Mouse (Mus musculus) 416B (cell line): Measurements from ENCODE around the gene Pdia4.
"Not testable (repeated sequence)": the region's sequence is repeated elsewhere in the genome, so short reads cannot be mapped to it uniquely, and the experiment has no call there.

Experiments
- DNase-seq: peaks from one replicate; pipeline ENCODE4 v3.0.0; 2011; ENCODE audit warnings: low read depth

Pdia4 gene

DNA sequence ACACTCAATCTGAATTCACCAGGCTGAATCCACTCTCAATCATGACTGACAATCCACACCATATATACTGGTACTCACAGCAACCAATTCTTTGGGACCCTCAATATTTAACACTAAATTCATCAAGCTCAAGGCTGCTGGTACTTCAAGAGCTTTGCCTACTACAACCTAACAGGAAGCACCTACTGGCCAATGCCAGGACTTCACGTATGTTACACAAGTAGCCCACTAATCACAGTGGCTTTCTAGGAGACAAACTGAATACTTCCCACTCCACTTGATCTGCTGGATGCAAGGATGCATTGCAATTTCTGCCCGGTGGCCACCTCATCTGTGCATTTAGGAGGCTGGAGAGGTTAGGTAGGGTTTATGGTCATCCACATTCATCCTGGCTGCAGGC lies 3.0 kb downstream of the Pdia4 start:
- peak; percentile 53 for DNase-seq

DNA sequence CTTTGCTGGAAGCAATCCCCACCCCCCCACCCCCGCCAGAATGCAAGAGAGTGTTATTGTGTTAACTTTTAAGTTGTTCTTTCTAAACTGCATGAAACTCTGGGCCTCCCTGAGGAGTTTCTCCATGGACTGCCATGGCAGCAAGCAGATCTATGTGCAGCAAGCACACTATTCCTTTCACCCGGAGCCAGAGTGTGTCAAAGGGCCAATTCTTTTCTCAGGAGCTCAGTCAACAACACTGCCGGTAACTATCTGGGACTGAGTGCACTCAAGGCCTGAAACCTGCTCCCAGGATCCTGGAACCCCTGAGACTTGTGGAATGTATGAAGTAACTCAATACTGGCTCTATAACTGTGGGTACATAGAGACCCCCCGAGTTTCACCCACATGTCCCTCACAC lies 4.2 kb downstream of the Pdia4 start:
- DNase-seq: no peak

DNA sequence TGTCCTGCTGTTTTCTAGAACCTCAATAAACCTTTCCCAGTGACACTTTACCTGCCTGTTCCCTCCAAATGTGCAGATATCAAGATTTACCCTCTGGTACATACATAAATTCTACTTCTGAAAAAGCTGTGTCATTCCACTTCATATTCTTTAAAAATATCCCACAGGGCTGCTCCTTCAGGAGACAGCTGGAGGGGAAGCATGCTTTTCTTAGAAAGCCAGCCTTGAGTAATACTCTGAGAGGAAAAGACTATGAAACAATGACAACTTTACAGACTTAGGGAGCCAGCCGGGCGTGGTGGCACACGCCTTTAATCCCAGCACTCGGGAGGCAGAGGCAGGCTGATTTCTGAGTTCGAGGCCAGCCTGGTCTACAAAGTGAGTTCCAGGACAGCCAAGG lies 4.7 kb downstream of the Pdia4 start:
- DNase-seq: no peak

DNA sequence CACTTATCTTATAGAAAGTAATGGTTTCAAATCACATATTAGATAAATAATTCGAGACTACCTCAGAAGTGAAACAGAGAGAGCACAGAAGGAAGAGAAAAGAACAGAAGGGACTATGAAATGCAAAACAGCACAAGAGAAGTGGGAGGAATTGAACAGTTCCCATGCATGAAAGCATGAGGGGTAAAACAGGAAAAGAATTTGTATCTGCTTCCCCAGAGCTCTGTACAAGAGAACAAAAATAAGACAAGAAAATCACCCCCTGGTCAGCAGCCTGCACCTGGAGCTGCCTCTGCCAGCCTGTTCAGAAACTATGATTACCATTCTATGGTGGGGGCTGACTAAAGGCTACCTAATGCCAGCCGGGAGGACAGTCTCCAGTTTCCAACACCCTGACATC lies 5.8 kb downstream of the Pdia4 start:
- no peak for DNase-seq

DNA sequence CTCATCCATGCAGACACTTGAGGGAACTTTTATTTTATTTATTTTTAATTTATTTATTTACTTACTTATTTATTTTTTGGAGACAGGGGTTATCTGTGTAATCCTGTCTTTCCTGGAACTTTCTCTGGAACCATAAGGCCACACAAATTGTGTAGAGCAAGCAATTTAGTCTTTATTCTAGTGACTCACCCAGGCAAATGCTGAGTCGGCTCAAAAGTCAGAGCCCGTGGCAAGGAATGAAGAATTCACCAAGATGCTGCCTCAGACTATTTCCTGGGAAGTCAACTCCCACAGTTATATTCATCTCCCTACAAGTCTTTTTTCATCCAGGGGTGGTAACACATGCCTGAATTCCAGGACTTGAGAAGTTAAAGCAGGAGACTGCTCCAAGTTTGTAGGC lies 7.7 kb downstream of the Pdia4 start:
- no peak for DNase-seq

DNA sequence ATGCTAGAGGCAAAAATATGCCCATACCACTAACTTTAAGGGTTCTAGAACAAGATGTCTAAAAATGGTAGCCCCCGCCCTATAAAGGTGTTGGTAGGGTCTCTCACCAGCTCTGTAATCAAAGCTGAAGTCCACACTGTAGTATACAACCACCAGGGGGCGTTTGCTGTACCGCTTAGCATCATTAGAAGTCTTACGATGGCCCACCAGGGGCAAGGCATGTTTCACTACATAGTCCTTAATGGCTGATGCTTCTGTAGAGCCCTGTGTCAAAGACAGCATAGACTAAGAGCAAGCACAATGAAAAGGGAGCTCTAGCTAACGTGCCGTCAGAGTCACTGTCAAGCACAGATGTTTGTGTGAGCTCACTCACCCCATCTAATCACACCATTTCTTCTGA lies 14.2 kb downstream of the Pdia4 start:
- DNase-seq: peak; percentile 74

DNA sequence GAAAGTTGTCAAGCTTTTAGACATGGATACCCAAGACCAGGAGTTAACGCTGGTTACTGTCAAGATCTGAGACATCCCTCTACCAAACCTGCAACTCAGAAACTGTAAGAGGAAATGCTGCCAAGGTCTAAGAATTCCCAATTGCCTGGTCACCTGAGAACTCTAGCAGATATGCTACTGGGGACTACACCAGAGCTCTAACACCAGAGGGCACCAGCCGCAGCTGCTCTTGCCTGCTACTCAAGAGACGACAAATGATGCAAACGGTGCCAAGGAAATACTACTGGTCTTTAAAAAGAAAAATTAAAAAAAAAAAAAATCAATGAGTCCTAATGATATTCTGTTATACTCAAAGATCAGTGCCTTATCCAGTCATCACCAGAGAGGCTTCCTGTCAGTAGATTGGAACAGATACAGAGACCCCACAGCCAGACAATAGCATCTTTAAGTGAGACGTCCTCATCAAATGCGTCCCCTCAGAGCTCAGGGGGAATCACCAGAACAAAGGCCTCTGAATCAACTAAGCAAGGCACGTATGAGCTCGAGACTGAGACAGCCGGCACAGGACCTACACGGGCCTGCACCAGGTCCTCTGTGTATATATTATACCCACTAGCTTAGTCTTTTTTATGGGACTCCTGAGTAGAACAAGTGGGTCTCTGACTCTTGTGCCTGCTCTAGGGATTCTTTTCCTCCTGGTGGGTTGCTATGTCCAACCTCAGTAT lies 19.0 kb downstream of the Pdia4 start:
- DNase-seq: peak; percentile 50

DNA sequence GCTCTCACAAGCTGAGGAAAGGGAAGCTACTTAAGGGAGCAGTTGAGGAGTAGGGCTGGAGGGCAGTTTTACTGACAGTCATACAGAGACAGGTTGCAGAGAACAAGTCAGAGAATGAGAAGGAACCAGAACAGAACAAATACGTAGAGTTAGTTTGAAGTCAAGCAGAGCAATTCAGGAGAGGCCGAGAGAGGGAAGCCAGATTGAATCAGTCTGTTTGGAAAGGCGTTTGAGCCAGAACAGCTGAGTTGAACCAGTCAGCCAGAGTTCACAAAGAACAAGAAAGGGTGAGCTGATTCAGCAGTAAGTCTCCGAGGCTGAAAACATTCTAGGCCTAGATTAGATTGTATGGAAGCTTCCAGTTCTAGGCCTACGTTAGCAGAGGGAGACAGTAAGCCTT lies 19.9 kb downstream of the Pdia4 start:
- DNase-seq: no peak

DNA sequence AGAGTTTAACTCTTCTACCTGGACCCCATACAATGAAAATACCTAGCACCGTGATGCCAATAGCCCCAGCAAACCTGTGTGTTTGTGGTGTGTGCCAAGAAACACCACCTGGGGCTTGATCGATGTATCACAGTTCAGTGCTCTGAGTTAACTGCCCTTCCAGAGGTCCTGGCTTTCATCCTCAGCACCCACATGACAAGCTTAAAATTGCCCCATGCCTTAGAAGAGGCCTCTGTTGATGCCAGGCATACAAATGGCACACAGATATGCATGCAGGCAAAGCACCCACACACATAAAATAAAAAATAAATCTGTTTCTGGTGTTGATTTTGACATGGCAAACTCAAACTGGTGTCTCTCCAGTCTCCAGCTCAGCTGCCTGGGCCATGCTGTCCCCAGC lies 20.7 kb downstream of the Pdia4 start:
- no peak for DNase-seq

DNA sequence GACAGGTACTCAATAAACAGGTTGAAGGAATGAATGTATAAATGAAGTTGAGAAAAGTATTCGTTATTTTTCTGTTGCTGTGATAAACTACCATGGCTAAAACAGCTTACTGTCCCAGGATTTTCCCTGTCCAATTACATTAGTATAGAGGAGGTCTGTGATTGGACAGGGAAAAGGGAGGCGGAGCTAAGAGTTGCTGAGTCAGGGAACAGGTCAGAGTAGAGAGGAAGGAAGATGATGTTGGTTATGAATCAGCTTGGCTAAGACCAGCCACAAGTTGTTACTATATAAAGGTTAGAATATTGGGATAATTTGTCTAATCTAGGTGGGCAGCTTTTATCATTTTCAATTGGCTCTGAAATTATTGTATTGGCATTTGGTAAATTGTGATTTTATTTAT lies 22.5 kb downstream of the Pdia4 start:
- peak; percentile 88 for DNase-seq

DNA sequence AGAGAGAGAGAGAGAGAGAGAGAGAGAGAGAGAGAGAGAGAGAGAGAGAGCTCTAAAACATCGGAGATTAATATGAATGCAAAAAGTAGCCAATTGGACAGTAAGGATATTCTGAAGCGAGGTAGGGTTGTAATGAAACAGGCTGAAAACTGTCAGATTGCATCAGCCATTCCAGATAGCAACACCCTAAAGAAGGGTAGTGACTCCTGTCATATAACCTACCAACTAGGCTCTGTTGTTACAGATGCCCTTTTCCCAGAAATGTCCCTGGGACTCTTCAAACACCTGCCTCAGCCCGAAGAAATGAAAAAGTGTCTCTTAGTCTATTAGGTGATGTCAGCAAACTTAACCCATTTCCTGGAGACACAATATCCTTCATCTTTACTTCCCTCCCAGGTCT lies 24.4 kb downstream of the Pdia4 start:
- no peak for DNase-seq

DNA sequence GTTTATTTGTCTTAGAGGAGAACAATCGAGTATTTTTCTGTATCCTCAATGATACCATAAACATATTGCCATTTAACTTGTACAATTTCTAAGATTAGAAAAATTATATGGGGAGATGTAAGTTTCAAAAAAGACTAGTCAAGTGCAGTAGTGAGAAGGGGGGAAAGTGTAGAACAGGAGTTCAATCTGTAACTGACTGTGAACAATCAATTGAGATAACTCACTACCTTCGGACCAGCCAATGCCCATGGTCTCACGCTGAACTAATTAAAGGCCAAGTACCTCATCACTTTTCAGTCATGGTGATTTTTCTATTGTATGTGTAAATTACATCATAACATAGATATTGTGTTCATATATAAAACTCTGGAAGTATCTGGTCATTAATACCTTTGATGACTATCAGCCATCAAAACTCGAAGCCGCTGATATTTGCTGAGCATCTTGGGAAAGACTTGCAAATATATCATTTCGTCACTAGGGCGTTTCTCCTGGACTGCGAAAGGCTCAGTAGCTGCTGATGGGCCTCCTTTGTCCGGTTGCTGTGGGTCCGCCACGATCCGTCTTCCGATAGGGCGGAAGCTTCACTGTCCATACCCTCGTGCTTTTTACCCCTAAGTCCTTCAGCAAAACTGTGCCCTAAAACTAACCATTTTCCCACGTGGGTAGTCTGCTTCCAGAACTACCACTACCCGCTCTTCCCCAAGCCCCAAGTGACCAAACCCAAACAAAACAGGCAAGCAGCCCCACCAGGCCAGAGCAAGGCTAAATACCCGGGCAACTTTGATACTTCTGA lies 25.1 kb downstream of the Pdia4 start:
- peak; percentile 95 for DNase-seq

DNA sequence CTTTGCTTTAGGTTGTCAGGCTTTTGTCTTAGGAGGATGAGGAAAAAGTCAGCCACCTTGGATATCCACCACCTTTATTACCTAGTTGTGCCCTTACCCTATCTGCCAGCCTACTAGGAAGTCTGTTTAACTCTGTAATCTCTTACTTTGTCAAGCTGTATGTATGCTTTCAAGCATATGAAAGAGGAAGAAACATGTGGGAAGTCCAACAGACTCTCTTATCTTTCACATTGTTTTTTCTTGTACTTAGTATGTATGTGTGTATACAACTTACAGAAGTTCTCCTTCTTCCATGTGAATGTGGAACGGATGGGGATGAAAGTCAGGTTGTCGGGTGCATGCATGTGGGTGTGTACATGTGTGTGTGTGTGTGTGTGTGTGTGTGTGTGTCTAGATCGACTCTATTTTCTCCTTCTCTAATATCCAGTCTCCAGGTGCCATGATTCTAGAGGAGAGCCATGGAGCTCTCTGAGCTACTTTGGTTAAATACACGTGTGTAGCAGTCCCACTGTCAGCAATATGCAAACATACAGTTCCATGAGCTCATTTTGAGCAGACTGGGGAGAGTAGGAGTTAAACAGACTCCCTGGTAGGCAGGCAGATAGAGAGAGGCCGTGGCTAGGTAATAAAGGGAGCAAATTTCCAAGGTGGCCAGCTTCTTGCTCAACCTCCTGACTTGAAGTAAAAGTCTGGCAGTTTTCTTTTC lies 28.4 kb downstream of the Pdia4 start:
- DNase-seq: no peak

DNA sequence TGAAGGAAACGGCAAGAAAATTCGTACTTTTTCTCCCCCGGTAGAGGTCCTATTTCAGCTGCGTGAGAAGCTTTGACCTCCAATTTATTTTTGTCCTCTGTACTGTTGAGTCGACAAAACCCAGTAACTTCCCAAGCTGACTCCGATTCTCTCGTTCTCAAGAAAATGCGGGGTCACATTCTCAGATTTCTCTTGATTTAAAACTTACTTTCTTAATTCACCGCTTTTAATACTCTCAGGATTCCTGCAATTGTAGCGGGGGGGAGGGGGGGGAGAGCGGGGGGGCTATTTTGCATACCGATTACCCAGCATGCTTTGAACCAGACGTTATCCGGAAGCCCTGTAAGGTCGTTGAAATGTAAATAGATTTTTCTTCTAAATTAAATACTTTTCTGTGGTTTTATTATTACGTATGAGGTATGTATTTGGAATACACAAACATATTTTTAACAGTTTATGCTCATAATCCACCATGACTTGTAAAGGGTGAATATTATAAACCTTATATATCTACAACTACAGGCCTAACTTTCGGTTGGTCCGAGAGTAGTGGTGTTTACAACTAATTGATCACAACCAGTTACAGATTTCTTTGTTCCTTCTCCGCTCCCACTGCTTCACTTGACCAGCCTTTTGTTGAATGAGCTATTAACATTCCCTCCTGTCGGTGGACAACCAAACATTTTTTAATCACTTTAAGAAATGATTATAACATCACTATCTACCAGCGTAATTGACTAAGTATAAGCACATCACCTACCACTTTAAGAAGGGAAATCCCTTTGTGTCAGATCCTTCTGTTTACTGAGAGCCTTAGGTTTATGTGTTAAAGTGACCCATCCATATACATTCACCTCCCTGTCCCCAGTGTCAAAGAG lies 31.9 kb downstream of the Pdia4 start:
- DNase-seq: peak; percentile 95

DNA sequence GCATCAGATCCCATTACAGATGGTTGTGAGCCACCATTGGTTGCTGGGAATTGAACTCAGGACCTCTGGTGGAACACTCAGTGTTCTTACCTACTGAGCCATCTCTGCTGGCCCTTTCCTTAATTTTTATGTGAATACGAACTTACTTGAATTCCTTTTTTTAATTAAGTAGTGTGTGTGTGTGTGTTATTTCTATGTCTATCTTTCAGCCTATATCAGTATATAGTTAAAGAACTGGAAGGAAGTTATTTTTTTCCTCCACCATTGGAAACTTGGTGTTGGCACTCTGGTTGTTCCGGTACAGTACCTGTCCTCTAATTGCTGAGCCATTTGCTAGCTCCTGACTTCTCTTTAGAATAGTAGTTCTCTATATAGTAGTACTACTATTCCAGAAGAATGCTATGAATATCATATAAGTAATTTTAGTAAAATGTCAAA lies 32.6 kb downstream of the Pdia4 start:
- DNase-seq: peak; percentile 85

DNA sequence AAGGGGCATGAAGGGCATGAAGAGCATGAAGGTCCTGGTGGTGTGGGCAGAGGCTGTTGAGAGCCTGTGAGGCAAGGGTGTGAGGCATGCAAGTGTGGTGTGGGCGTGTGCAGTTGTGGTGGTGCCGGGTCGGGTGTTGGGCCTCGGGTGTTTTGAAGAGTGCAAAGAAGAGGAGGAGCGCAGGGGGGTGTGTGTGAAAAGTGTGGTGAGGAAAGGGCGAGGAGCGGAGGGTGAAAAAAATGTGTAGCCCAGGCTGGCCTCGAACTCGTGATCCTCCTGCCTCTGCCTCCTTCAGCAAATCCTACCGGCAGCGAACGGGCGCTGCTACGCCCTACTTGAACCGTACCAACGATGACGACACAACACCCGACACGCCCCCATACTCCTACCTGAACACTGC lies 41.5 kb downstream of the Pdia4 start:
- peak; percentile 80 for DNase-seq

DNA sequence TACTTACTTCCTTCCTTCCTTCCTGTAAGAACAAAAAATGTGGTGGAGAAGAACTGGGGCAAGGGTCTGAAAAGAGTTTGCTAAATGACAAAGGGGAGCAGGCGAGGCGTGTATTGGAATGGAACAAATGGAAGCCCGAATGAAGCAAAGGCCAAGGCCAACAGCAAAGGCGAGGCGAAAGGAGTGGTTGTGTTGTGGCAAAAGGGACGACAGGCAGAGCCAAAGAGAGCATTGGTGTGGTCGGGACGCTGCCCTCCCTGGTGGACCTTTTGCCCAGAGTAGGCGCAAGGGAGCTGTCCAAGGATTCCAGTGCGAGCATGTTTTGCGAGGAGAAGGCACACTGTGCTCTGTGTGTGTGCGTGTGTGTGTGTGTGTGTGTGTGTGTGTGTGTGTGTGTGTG lies 42.1 kb downstream of the Pdia4 start:
- not testable (repeated sequence) for DNase-seq

DNA sequence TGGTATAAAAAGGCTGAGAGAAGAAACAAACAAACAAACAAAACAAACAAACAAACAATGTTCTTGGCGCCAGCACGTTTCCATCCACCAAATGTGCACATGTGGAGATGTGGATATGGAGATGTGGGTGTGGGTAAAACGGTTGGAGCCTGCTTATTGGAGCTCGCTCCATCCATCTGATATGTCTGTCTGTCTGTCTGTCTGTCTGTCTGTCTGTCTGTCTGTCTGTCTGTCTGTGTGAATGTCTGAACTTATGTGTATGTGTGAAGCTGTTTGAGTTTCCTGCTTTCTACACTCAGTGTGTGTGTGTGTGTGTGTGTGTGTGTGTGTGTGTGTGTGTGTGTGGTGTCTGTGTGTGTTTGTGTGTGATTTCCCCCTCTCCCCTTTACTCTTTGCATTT lies 43.4 kb downstream of the Pdia4 start:
- DNase-seq: not testable (repeated sequence)

DNA sequence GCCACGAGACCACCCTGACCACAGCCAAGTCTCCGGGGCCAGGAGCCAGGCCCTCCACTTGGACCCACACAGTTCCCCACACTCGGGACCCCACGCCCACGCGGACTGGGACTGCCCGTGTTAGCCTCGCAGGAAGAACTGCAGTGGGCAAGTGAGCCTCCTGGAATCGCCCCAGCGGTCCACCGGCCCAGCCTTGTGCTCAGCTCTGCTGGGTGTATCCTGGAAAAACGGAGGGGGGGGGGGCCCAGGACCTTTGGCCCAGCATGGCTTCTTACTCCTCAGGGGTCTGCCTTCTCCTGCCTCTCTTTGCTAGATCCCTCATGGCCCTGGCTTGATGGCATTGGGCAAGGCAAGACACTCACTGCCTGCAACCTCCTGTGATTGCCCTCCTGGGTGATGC lies 44.7 kb downstream of the Pdia4 start:
- not testable (repeated sequence) for DNase-seq

DNA sequence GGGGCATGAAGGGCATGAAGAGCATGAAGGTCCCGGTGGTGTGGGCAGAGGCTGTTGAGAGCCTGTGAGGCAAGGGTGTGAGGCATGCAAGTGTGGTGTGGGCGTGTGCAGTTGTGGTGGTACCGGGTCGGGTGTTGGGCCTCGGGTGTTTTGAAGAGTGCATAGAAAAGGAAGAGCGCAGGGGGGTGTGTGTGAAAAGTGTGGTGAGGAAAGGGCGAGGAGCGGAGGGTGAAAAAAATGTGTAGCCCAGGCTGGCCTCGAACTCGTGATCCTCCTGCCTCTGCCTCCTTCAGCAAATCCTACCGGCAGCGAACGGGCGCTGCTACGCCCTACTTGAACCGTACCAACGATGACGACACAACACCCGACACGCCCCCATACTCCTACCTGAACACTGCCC lies 45.9 kb downstream of the Pdia4 start:
- not testable (repeated sequence) for DNase-seq

DNA sequence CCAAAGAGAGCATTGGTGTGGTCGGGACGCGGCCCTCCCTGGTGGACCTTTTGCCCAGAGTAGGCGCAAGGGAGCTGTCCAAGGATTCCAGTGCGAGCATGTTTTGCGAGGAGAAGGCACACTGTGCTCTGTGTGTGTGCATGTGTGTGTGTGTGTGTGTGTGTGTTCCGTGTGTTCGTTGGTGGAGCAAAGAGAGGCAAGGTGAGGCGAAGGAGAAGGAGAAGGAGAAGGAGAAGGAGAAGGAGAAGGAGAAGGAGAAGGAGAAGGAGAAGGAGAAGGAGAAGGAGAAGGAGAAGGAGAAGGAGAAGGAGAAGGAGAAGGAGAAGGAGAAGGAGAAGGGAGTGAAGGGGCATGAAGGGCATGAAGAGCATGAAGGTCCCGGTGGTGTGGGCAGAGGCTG lies 50.5 kb downstream of the Pdia4 start:
- not testable (repeated sequence) for DNase-seq

DNA sequence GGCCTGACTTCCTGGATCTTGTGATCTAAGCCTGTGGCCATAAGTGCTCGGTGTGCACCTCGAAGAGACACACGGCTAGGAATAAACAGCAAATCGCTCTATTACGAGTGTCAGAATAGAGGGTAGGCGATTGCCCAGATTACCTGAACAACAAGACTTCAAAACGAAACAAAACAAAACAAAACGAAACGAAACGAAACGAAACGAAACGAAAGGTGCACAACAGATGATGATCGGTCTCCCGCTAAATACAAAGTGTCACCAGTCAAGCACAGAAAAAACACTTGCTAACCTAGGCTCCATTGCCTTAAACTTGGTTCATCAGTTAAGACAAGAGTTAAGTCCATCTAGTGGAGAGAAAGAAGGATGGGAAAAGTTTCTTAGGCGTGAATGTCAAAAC lies 53.8 kb downstream of the Pdia4 start:
- not testable (repeated sequence) for DNase-seq
